Mouse (Mus musculus) B cell, adult (primary cell): ENCODE measurements around the gene Krtap6-2. TPM values are rescaled to one million over a fixed set of nuclear protein-coding genes. Genes with fewer than 3 reads are reported as not detected.

Source experiments
- total RNA-seq: library from RNA; stranded (reverse); gene quantifications from 4 replicates; pipeline ENCODE4 v1.2.4, GENCODE M21; 2023; ENCODE audit not compliant: inconsistent age

The Krtap6-2 gene
- not detected in 4 replicates for total RNA-seq

GRCm38 (mm10) chr16:89420011-89420410 lies at the start of gene Krtap6-2:
Krtap6-2 (minus strand) TSS chr16:89420111.

GRCm38 (mm10) chr16:89403768-89404167 lies 16.1 kb downstream of the Krtap6-2 start, which contains the start of gene Krtap21-1:
Krtap21-1 (minus strand) TSS chr16:89403868.

Other genes with a start within 250 kb of the Krtap6-2 start
- not detected in 4 replicates for gene 1110057P08Rik, start 245.4 kb downstream of the Krtap6-2 start, total RNA-seq
- gene Krtap20-2, start 214.2 kb downstream of the Krtap6-2 start, total RNA-seq, result not detected in 4 replicates
- gene Krtap21-1, start 16.2 kb downstream of the Krtap6-2 start, total RNA-seq, result not detected in 4 replicates
- gene Krtap8-1, start 67.8 kb upstream of the Krtap6-2 start, total RNA-seq, result not detected in 4 replicates
- not detected in 4 replicates for gene Krtap7-1, start 88.2 kb upstream of the Krtap6-2 start, total RNA-seq
- gene Krtap11-1, start 151.1 kb upstream of the Krtap6-2 start, total RNA-seq, result not detected in 4 replicates